Mouse (Mus musculus) kidney, adult 18-20 months (tissue): ENCODE measurements around the gene B4galnt4.
"Not testable (repeated sequence)": the region's sequence is repeated elsewhere in the genome, so short reads cannot be mapped to it uniquely, and the experiment has no call there.

Experiments used
- DNase-seq: peaks from one replicate; pipeline ENCODE4 v3.0.0; 2021

Gene B4galnt4

GRCm38 (mm10) chr7:141060426-141061242 lies at the start of gene B4galnt4:
Gene B4galnt4 (plus strand): TSS chr7:141061104.
- DNase-seq = peak; percentile 62

DNA sequence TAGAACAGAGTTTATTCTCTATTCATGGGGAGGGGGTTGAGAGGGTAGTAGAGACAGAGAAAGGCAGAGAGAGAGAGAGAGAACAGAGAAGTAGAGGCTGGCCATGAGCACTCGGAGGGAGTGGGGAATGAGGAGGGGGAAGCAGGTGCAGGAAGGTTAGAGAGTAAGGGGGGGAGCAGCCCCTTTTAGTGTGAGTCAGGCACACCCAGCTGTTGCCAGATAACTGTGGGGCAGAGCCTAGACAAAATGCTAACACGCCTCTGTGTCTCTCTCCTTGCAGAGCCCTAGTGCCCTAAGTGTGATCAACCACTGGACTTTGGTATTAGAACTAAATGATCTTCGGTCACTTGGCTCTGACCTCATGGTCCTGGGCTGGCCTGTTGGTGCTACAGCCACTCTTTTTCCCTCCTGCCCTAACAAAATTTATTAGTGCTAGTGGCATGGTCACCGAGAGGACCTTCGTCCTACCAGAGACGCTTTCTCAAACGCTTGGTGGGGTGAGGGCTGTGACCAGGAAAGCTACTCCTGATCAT lies 49.6 kb upstream of the B4galnt4 start:
- no peak for DNase-seq

GRCm38 (mm10) chr7:141016707-141017697 lies 43.9 kb upstream of the B4galnt4 start:
- DNase-seq = no peak

DNA sequence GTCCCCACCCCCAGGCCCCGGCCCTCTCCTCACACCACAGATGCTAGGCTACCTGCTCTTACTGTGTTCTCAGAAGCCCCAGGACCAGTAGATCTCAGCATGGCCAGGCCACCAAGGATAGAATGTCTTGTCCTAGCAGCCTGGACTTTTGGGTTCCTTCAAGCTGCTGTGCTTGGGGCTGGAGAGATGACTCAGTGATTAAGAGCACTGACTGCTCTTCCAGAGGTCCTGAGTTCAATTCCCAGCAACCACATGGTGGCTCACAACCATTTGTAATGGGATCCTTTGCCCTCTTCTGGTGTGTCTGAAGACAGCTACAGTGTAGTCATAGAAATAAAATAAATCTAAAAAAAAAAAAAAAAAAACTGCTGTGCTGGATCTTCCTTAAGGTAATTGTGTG lies 43.1 kb upstream of the B4galnt4 start, which contains the start of gene Ifitm6:
Ifitm6 (minus strand) TSS at position 101 of the 400 bp plus-strand sequence.
- not testable (repeated sequence) for DNase-seq

- DNase-seq = no peak
These were observed 41.9 kb upstream of the B4galnt4 start for GRCm38 (mm10) chr7:141019028-141019427.

- DNase-seq = no peak
These were observed 39.1 kb upstream of the B4galnt4 start for GRCm38 (mm10) chr7:141021489-141022449.

GRCm38 (mm10) chr7:141024865-141025838 lies 35.8 kb upstream of the B4galnt4 start:
- DNase-seq = no peak

DNA sequence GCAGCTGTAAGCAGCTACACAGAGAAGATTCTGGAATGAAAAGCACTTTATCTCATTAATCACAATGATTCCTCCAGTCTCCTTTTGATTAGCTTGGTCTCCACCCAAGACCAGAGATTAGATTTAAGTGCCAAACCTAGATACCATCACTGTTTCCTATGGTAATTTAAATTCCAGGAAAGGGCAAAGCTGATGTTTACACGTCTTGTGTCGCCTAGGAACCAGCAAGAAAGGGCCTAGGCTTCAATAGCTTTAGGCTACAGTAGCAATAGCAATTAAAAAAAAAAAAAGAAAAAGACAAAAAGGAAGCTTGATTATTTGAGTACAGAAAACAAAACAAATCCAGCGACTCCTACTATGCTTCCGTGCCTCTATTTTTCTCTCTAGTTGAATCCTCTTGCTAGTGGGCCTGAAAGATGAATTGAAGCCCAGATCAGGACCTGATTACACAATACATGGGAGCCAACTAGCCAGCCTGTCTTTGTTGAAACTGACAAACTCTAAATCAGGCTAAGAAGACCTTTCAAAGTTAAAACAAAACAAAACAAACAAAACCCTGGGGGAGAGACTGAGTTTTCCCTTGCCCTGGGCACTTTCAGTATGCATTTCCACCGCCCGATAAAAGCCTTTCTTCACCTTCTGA lies 34.7 kb upstream of the B4galnt4 start:
- DNase-seq = no peak

DNA sequence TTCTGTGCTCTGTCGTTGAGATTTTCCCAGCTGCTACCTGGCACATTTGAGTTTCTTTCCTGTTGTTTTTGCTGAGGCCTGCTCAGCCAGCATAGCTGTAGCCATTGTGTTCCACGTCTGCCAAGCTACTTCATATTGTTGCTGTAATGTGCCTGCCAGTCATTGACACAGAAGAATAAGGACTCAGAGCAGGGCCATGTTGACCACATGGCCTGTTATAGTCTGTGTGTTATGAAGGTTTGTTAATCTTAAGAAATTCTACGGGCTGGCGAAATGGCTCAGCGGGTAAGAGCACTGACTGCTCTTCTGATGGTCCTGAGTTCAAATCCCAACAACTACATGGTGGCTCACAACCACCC lies 34.2 kb upstream of the B4galnt4 start:
- DNase-seq = no peak

- DNase-seq = no peak
These were observed 32.1 kb upstream of the B4galnt4 start, which contains the start of gene Gm17387 for GRCm38 (mm10) chr7:141028831-141029230. Gene Gm17387 (plus strand): TSS chr7:141029131.

DNA sequence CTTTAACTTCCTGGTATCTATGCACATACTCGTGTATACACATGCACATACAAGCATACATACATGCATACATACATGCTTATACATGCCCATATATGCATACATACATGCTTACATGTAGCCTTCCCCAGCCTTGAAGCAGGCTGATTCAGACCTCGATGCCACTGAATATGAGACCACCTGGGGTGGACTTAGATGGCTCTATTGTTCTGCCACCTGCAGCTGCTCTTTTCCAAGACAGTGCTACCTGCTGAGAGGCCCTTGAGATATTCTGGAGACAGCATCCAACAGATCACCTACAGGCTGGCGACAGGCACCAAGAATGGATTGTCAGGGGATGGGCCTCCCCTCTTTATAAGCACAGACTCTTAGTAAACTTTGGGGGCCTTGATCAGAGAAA lies 30.5 kb upstream of the B4galnt4 start:
- no peak for DNase-seq

DNA sequence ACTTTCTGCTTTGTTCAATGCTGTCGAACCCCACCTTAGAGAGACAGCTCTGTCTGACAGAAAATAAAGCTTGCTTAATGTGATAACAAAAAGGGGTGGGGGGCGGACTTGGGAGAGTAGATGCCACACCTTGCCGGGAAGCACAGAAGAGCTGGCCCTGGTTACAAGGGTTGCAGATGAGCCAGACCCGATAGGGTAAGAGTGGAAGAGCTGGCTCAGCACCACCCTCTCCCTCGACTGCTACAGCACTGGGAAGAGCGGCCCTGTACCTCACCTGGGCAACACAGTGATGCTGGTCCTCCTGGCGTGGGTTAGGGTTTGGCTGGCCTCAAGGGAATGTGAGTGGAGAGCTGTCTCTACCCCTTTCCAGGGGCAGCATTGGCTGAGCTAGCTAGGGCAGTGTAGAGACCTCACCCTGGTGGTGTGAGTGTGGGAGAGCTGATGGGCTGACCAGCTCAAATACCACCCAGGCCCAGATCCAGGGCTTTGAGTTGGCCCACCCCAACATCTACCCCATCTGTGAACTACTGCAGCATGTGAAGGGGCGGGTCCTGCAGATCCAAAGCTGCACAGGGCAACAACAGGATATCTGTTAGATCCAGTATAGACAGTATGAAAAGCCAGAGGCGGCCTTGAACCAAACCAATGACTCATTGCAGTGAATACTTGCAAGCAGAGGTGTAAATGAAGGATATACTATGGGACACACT lies 28.3 kb upstream of the B4galnt4 start:
- DNase-seq = no peak

DNA sequence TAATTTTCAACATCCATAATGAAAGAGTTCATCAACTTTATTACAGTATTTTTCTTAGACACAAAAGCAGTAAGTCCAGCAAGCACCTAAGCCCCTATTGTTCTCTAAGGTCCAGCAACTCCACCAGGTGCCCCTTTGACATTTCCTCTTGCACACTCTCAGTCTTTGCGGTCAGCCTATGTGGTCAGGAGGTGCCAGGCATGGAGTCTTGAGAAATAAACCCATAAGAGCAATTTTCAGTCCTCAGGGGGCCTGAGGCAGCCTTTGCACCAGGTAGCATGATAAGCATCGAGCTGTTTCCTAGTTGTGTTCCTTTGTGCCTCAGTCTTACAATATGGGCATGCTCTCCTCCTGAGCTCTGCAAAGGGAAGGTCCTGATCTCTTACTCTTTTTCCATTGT lies 24.3 kb upstream of the B4galnt4 start:
- DNase-seq = not testable (repeated sequence)

- DNase-seq = no peak
These were observed 22.5 kb upstream of the B4galnt4 start for GRCm38 (mm10) chr7:141038090-141039032.

- no peak for DNase-seq
These were observed 21.4 kb upstream of the B4galnt4 start for GRCm38 (mm10) chr7:141039386-141040107.

- no peak for DNase-seq
These were observed 19.9 kb upstream of the B4galnt4 start for GRCm38 (mm10) chr7:141040867-141041606.

- peak; percentile 69 for DNase-seq
These were observed 19.2 kb upstream of the B4galnt4 start for GRCm38 (mm10) chr7:141041661-141042060.
